In genomic region chr12:46917286-46917685, GRCm38 (mm10) we compare ENCODE assay signal across 15 mouse cellular contexts.
DNase-seq lines count a peak whose midpoint lies in the region; TF ChIP-seq lines count a peak whose summit lies in the region.
"Had no signal": no experiment of that assay in that cellular context is flagged by ENCODE, and none has a peak within 500 bp of the region (broad histone marks: within the 10 kb centered on the region; RNA-seq: fewer than 3 reads in every experiment).

No protein-coding gene starts in this region.

- no peak for TF ChIP-seq CTCF in gastrocnemius, adult 2 months (IDR thresholded peaks at IDR 0.05)

- intact Hi-C loops in gastrocnemius, adult 2 months (cut with DNase I): no loop called here
- intact Hi-C loops in heart, postnatal 25 days (cut with DNase I): no loop called here
- intact Hi-C loops in left cerebral cortex, postnatal 10 days (cut with DNase I): no loop called here

- H3K27ac ChIP-seq in gastrocnemius, adult 2 months: 0 out of 2 replicates have a peak overlapping the region, but pooled peaks have one; percentile 24
- H3K27ac ChIP-seq: forebrain, embryonic 13.5 days; limb, embryonic 12.5 days; neural tube, embryonic 13.5 days had no signal

- peak; percentile 25 to 47 for DNase-seq in cerebellum, postnatal 14 days
- DNase-seq in cerebellum, postnatal 4 days (ENCODE audit: low spot score in 2 of 2): no peak
- DNase-seq in adipocyte (ENCODE audit: low spot score): peak; percentile 75
- peak; percentile 73 for DNase-seq in gastrocnemius, adult 2 months
- peak; percentile 20 for DNase-seq in heart, postnatal 25 days (ENCODE audit: low spot score)
- no peak for DNase-seq in kidney, adult 11 months
- no peak for DNase-seq in left cerebral cortex, postnatal 10 days (ENCODE audit: extremely low spot score in 1 of 2, low spot score in 2 of 2)
- DNase-seq: embryo, embryonic 11 days; kidney, adult 9 months; liver, postnatal 0 days; right cerebral cortex, postnatal 25 days had no signal

- H3K4me3 ChIP-seq in gastrocnemius, adult 2 months: no peak overlapping the region
- H3K4me3 ChIP-seq: forebrain, embryonic 13.5 days; limb, embryonic 12.5 days; megakaryocyte, embryonic 14.5 days; neural tube, embryonic 13.5 days had no signal

Comparison
In these comparisons a context has a peak if more than half of its experiments do, and no peak if none do; other contexts are left out.
1. DNase-seq: peak in cerebellum, postnatal 14 days (2 of 2), adipocyte (single experiment), gastrocnemius, adult 2 months (single experiment) and heart, postnatal 25 days (single experiment); none in cerebellum, postnatal 4 days (0 of 2), kidney, adult 11 months (single experiment) and left cerebral cortex, postnatal 10 days (0 of 2).